Mouse (Mus musculus): Measurements from ENCODE around the gene Tmem161a.
"Not testable (repeated sequence)": the region's sequence is repeated elsewhere in the genome, so short reads cannot be mapped to it uniquely, and the experiment has no call there.

The Tmem161a gene

DNA sequence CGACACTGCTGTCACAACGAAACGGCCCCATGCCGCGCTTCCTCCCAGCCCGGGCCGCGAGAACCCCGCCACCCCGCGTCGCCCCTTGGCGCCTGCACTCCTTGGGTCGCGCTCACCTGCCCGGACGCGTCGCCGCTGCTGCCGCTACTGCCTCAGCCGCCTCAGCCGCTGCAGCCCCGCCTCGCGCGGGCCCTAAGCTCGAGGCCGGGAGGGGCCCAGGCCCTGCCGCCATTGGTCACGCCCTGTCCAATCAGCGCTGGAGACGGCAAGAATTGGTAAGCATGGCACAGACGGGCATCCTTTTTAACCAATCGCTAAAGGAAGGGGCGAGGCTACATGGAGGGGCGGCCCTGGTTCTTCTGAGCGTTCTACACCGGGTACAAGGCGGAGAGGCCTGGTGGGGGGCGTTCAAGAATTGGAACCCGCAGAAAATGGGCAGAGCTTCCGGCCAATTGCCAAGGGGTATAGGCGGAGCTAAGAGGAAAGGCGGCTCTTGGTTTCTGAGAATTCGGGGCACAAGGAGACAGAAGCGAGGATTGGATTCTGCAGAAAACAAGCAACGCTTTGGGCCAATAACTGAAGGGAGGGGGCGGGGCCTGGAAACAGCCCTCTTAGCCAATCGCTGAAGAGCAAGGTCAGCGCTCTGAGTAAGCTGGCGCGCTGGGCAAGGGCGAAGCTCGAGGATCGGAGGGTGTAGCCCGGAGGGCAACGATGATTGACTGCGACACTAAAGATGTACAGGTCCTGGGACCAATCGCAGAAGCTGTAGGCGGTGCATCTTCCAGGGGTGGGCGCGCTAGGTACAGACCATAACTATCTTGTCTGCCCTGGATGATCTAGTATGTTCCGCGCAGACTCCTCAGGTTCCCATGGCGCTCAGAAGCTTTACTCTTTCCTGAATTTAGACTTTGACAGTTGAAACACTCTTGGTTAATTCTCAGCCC, 40.2 kb downstream of the Tmem161a start, which contains the start of gene Slc25a42:
Gene Slc25a42 (minus strand): TSS at position 194 of the 944 bp plus-strand sequence.
- peak; percentile 99 to 100 for DNase-seq

DNA sequence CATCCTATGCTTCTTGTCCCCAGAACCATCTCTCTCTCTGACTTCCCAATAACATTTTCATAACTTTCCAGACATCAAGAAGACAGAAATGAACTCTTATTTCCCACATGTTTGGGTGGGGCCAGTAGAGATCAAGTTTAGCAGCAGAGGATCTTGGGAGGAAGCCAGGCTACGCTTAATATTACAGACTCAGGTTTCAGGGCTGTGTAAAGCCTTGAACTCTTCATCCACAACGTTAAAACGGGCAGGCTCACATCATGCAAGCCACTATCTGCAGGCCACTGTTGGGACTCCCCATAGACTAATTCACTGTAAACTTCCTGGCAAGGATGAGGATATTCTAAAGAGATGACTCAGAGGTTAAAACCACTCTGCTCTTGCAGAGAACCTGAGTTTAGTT, 42.3 kb downstream of the Tmem161a start:
- no peak for DNase-seq

DNA sequence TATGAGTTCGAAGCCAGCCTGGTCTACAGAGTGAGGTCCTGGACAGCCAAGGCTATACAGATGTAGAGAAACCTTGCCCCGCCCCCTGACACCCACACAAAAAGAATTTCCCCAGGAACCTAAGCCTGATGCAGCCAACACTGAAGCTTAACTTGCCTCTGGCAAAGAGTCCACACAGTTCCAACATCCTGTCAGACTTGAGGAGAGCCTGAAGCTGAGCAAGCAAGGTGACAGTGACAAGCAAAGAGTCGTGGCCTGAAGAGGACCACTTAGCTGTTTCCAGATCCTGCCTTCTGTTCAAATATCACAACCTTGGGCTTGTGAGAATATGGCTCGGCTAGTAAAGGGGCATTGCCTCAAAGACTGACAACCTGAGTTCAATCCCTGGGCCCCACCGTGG, 42.9 kb downstream of the Tmem161a start:
- DNase-seq = no peak

DNA sequence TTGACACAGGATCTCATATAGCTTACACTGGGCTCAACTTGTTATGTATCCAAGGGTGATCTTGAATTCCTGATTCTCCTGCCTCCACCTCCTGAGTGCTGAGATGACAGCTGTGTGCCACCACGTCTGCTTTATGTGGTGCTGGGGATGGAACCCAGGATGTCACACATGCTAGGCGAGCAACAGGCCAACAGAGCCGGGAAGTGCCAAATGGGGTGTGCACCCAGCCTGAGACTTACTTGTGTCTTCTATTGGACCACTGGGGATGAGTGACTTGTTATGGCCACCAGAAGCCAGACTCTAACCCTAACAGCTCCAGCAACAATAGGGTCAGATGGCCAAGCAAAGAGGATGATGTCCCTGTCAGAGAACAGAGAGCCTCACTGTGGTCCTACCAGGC, 44.0 kb downstream of the Tmem161a start:
- DNase-seq = not testable (repeated sequence)

DNA sequence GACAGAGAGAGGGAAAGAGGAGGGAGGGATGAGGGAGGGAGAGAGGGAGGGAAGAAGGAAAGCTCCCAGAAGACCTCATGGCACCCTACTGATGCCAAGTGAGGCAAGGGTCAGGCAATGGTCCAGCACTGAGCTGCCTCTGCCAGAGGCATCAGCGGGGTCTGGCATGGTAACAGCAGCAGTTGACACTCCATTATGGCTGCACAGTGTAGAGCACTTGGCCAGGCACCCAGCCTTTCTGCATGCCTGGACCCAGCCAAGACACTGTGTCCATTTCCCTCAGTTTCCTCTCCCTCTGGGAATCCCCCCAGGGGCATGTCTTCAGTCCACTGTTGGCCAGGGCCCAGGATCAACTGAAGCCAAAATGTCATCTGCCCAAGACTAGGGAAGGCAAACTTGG, 44.4 kb downstream of the Tmem161a start:
- peak; percentile 61 to 66 for DNase-seq

DNA sequence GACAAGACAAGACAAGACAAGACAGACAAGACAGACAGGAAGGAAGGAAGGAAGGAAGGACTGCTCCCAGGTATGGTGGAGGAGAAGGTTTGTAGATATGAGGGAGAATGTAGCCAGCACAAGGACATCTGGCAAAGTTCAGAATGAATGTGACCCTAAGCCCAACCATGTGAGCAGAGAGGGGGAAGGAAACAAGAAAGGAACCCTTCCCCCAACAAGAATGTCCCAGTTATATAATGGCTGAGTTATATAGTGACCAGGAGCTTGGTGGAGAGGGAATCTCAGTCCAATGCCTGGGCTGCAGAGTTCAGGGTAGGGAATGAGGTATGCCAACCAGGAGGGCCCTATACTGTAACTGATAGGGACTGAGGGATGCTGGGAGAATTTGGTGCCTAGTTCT, 45.3 kb downstream of the Tmem161a start:
- DNase-seq = no peak

DNA sequence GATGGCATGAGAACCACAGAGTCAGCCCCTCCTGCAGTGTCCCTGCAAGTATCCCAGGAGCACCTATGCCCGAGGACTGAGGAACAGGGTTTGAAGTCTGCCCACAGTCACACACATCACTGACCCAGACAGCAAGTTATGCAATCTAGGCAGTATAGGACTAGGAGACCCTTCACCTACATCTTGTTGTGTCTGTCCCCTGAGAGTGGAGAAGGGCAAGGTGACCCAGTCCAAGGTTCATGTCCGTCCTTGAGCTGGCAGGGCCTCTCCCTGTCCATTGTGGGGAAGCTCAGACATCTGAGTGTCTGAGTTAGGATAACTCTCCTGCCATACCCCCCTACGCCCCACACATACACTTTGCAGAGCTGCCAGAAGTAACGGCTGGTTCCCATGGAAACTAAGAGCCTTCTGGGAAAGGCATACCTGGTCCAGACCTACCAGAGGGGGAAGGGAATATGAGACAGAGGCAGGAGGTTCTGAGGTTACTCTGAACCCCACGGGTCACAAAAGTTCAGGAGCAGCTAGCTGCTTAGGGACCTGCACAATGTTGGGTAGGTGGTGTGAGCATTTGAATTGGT, 47.0 kb downstream of the Tmem161a start:
- no peak for DNase-seq

DNA sequence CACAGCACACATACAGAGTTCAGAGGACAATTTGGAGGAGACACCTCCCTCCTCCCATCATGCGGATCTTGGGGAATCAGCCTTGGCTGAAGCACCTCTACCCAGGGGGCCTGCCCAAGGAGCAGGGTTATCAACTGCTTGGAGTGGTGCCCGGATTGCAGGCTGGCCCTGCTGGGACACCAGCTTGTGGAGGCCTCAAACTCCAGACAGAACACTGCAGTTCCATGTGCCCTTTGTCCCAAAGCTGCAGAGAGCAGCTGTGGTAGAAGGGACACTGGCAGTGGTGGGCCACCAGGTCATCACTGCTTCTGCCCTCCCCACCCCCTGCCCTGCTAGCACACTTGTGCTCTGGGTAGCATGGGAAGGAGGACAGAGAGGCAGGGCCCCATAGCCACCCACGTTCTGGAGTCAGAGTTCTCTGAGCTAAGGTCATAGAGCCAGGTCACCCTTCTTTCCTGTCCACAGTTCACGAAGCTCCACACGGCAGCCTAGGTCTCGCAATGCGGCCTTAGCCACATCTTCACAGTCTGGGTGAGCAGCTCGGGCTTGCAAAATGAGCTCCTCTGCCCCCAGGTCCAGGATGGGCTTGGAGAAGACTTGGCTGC, 48.2 kb downstream of the Tmem161a start:
- DNase-seq = no peak

DNA sequence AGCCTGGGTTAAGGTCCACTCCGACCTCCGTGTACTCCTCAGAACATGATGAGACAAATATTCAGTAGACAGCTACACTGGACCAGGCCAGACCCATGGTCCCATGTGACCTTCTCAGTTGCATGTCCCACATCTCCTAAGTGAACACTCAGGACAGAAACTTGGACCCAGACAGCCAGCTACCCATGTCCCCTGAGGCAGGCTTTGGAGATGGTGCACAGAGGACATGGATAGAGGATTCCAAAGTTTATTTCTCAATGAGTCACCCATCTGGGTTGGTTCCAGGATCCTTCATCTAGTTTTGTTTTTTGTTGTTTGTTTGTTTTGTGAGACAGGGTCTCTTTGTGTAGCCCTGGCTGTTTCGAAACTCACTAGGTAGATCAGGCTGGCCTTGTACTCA, 48.8 kb downstream of the Tmem161a start:
- no peak for DNase-seq

DNA sequence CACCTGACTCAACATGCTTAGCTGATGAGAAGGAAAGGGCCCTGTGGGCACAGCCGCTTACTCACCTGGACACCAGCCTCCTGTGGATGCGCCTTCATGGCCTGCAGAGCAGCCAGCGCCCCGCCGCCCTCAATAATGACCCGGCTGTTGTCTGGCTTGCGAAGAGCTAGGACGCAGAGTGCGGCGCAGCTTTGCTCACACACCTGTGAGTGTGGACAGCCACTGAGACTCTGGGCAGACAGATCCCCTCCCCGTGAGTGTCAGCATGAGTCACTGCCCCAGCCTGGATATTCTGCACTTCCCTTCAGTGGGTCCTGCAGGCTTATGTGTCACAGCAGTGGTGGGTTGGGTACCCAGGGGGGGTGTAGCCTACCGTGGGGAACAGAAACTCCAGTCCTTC, 49.9 kb downstream of the Tmem161a start:
- DNase-seq = no peak

DNA sequence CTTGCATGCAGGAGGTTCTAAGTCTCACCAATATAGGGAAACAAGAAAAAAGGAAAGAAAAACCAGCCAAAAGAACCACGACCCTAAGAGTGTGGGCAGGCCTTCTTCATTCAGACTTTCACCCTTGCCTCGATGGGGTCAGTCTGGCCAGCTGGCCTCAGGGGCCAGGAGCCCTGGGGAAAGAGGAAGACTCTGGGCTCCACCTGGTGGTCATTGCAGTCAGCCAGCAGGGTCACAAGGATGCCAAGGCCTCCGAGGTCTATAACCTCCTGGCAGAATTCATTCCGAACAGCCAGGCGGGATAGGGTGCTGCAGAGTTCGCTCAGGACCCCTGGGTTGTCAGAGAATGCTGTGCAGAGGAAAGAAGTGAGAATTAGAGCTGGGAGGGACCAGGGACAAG, 51.2 kb downstream of the Tmem161a start:
- DNase-seq = peak; percentile 33 to 57

DNA sequence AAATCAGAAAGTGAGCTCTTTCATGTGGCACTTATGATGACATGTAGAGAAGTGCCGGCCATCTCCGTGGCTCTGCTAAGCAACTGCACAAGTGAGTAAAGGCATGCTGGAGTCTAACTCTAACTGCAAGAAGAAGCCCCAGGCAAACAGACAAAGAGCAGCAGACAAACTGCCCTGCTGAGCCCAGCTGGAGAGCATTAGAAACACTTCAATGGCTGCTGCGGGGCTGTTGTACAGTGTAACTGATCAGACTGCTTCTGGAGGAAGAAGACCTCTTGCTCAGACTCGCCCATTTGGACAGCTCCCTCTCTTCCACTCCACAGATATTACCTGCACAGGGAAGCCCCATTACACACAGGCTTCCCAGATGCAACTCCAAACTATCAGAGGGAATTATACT, 55.8 kb downstream of the Tmem161a start:
- DNase-seq = no peak

DNA sequence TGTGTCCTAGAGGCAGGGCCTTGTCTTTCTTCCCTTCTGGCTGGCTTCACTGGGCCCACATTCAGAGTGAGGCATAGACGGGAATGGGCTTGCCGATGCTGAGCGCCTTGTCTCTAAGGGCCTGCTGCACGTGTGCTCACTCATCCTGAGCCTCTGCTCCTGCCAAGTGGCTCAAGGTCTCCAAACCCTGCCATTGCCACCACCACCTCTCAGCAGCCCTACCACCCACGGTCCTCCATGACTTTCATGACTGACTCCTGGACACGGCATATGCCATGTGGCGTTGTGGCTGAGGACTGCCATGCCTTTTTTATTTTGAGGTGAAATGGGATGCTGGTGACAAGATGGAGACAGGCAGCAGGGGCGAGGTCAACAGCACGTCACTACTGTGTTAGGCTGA, 58.7 kb downstream of the Tmem161a start:
- DNase-seq = no peak

All from lung, adult 18-20 months (tissue).